Mouse (Mus musculus): ENCODE measurements around the gene Ppp1r12a.
"Not testable (repeated sequence)": the region's sequence is repeated elsewhere in the genome, so short reads cannot be mapped to it uniquely, and the experiment has no call there.

The Ppp1r12a gene

DNA sequence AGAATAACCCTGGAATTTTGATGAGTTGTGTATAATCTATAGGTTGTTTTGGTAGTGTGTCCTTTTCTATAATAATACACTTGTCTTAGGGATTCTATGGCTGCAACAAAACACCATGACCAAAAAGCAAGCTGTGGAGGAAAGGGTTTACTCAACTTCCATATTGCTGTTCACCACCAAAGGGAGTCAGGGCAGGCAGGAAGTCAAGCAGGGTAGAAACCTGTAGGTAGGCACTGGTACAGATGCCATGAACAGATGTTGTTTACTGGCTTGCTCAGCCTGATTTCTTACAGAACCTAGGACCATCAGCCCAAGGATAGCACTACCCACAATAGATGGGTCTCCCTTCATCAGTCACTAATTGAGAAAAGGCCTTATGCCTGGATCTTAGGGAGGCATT lies 41.4 kb downstream of the Ppp1r12a start:
- DNase-seq, result no peak

DNA sequence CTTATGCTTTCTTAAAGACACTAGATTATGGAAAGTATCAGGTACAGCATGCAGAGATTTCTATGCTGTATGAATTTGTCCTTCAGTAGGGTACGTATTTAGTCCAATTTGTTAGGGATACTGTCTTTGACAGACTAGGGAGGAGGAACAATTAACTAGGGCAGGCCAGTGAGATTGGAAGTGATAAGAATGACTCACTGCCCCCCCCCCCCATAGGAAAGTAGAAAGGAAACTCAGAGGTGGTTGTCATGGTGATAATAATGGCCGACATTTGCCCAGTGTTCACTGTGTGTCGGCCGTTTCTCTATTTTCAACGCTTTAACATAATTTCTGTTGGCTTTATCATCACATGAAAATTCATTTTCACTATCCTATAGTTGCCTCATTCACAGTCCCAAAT lies 47.4 kb downstream of the Ppp1r12a start:
- DNase-seq, result no peak

DNA sequence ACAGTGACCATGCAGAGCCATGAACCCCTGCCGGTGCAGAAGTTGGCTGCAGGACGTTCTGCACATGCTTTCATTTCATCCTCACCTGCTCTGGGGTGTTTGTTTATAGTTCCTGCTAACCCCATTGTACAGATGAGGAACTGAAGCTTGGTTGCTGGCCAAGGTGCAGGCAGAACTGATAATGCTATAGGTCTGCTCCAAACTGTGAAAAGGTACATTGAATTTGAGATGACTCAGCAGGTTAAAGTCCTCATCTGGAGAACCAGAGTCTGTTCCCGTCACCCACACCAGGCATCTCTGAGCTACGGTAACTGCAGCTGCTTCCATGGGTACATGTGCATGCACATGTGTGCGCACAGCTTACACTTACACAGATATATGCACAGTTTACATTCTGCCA lies 62.4 kb downstream of the Ppp1r12a start:
- no peak for DNase-seq

DNA sequence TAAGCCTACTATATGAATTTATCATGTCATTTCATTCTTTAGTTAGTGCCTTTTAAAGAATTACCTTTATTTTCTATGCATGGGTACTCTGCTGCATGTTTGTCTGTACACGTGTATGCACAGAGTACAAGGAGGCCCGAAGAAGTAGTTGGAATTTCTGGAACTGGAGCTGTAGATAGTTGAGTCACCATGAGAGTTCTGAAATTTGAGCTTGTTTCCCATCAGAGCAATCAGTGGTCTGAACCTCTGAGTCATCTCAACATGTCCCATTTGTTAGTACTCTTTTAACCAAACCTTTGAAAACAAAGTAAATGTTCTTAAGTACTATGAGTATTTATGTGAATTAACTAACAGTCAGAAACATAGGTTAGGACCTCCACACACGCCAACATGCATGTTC lies 75.1 kb downstream of the Ppp1r12a start:
- DNase-seq, result no peak

DNA sequence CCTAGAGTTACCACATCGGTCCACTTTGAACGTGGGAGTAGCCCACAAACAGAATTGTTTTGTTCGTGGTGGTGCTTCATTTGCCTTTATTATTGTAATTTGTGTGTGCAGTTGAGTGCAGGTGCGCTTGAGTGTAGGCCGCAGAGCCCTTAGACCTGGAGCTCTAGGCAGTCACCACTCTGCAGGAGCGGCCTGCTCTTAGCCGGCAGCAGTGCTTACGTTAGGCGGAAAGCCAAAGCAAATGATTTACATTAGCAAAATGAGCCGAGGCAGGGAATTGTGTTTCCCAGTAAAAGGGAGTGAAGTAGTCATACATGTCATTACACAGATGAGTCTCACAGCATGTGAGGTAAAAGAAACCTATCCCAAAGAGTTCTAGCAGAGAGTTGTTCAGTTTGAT lies 77.1 kb downstream of the Ppp1r12a start:
- no peak for DNase-seq

DNA sequence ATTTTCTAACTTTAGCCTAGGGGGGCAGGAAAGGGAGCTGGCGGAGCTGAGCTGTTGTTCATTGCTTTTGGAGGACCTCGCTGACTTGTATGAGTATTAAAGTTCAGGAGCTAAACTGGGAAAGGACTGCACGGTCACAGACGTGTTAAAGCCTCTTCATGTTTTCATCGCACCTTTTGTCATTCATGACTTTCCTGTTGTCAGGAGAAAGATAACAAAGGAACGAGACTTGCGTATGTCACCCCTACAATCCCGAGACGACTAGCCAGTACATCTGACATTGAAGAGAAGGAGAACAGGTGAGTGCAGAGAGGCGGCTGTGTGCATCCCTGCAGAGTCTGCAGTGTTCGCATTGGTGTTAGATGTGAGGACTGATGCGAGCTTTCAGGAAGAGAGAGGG lies 88.7 kb downstream of the Ppp1r12a start:
- DNase-seq, result no peak

DNA sequence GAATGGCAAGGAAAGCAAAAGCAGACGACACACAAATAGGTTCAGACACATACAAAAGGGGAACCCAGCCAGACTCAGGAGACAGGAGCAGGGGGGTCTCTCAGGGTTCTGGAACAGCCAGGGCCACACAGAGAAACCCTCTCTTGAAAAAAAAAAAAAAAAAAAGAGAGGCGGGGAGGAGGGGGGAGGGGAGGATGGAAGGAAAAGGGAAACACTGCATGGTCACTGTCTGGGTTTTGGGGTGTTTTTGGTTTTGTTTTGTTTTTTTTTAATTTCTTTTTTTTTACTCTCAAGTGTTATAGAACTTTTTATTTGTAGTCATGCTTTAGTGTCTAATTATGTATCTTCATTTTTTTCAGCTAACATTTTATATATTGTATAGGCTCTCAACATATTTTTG lies 89.2 kb downstream of the Ppp1r12a start:
- DNase-seq, result no peak

DNA sequence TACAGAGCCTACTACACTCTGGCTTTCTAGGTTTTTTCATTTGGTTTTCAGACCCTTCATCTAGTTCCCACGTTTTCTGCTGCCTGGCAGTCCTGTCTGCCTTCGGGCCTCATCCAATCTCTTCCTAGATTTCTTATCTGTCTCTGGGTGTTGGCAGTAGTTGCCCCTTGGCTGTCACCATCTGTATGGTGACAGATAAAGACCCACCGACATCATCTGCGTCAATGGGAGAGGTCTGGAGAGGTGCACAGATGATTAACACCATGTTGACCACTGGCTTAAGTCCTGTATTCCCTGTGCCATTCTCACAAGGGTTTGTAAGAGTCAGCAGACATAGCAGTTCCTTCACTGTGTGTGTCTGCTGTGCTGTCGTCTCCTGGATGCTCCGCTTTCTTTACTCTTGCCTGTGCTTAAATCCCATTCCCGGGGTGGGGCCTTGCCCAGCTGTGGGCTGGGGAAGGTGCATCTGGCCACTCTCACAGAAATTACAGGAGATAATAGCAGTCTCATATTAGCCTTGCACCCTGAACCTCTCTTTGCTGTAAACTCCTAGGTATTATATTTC lies 93.9 kb downstream of the Ppp1r12a start:
- no peak for DNase-seq

DNA sequence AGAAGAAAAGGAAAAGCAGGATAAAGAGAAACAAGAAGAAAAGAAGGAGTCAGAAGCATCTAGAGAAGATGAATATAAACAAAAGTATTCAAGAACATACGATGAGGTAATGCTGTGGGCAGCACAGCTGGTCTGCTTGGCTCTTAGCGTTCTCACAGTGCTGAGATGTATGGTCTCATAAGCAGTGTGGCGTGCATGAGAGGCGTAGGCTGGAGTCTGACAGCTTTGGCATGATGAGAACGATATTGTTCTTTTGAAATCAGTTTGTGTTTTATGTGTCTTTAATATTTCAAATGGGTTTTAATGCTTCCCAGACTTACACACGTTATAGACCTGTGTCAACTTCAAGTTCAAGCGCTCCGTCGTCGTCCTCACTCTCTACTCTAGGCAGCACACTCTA lies 98.9 kb downstream of the Ppp1r12a start:
- DNase-seq, result no peak

DNA sequence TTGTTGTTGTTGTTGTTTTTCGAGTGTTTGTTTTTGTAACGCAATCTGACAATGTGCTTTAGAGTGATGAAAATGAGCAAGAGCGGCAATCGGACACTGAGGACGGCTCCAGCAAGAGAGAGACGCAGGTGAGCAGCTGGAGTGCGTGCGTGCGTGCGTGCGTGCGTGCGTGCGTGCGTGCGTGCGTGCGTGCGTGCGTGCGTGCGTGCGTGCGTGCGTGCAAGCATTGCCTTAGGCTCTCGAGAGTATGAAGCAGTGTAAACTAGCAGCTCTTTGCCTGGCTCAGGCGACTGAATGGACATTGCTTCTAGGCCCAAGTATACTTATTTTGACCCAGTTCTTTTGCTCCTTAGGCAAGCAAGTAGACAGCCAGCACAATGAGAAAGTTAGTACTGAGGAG lies 102.6 kb downstream of the Ppp1r12a start:
- DNase-seq, result no peak

DNA sequence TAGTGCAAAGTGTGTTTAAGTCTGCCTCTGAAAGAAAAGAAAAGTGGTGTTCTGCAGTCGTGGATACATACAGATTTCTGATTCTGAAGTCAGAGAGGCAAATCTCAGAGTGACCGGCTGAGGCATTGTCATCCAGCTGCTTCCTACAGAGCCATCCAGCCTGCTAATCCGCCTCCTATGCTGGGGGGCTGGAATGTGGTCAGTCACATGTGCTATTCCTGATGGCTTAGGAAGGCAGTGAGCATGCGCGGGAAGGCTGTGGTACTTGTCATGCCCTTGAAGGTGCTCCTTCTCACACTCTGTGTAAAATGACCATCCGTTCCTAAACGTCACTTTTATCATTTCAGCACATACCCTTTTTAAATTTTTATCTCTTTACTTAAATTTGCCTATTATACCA lies 109.2 kb downstream of the Ppp1r12a start:
- DNase-seq, result no peak

DNA sequence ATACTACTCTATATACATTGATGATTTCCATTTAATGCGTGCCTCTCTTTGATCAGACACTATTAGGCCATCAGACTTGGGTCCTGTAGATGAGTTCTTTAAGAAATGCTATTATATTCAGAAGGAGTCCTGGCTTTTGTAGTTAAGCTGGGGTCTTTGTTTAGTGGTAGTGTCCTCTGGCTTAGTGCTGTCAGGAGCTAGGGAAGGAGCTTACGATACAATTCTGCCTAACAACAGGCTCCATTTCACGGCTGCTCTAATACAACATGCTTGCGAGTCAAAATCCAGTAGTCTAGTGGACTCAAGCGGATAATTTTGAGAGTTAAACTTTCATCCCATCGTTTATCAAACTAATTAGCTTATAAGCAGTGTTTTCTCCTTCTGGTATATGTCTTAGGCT lies 114.7 kb downstream of the Ppp1r12a start:
- no peak for DNase-seq

DNA sequence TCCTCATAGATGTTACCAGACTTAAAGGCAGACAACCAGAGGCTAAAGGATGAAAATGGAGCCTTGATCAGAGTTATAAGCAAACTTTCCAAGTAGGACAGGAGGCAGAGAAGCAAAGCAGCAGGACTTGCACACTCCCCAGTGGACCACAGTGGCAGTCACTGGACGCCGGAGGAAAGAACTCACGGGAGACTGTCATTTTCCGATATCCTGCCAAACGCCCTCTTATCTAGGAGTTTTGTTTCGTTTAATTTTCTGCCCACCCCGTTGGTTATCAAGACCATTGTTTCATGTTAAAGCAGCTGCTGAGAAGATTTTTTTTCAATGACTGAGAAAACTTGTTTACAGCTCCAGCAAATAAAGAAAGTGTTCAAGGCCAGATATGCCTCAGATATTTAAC lies 115.2 kb downstream of the Ppp1r12a start:
- no peak for DNase-seq

DNA sequence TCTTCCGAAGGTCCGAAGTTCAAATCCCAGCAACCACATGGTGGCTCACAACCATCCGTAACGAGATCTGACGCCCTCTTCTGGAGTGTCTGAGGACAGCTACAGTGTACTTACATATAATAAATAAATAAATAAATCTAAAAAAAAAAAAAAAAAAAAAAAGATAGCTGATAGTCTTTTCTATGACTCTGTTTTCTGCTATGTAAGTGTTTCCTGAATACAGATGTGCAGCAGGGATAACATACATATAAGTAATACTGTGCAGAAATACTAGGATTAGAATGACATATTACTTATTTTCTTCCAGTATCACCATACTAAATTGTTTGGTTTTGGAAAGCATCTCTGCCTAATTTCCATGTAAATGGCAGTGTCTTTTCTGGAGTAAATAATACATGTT lies 119.1 kb downstream of the Ppp1r12a start:
- not testable (repeated sequence) for DNase-seq

DNA sequence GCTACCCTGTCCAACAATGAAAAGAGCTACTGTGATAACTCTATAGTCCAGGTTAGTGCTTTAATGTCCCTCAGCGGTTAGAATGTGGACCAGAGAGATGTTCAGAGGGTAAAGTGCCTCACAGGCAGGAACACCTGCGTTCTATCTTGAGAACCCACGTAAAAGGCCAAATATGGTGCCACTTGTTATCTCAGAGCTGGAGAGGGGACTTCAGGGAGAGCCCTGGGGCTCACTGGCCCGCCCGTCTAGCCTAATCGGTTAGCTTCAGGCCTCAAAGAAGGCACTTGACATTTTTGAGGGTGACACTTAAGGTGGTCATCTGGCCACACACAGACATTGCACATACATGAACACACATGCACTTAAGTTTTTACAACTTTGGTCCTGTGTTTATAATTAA lies 120.4 kb downstream of the Ppp1r12a start:
- no peak for DNase-seq

DNA sequence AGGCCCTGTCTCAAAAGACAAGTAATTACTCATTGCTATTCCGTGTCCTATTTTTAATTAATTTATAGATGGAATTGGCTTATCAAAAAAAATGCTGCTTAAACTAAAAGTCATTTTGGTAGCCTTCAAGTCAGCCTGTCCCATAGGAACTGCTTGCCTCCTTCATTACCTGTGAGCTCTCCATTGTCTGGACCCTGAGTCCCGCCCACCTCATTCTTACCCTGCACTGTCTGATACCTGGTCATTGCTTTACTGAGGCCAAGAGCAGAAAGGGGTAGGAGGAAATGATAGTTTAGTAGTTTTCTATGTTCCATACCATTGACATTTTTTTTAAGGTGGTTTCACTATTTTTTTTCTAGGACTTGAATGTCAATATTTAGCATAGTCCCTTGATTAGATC lies 121.4 kb downstream of the Ppp1r12a start:
- no peak for DNase-seq

DNA sequence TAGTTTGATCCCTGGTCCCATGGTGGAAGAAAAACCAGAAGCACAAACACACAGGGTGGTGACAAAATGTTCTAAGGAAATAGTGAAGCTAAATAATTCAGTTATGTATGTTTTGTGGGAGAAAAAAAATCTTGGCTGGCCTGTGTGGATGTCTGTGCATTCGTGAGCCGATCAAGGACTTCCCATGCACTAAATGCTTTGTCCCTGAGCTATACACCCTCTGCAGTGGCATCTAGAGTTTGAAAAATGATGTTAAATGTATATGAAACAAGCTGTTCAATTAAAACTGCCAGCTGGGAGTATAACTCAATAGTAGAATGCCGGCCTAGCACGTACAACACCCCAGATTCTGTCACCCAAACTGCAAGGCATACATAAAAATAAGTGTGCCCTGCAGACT lies 121.8 kb downstream of the Ppp1r12a start:
- DNase-seq, result no peak

DNA sequence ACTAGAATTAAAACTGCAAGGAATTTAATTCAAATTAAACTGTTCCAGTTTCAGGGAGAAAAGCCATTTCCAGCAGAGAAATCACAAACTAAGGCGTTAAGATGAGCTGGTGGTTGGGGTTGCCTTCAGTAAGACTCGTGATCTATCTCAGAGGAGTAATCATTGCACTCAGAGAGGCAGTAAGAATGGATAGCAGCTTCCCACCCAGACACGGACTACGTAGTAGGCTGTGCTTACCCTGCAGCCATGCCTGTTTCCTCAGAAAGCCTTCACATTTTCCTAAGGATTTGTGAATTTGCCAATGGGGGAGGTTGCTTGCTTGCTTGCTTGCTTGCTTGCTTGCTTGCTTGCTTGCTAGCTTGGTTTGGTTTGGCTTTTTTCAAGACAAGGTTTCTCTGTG lies 122.5 kb downstream of the Ppp1r12a start:
- DNase-seq, result no peak

DNA sequence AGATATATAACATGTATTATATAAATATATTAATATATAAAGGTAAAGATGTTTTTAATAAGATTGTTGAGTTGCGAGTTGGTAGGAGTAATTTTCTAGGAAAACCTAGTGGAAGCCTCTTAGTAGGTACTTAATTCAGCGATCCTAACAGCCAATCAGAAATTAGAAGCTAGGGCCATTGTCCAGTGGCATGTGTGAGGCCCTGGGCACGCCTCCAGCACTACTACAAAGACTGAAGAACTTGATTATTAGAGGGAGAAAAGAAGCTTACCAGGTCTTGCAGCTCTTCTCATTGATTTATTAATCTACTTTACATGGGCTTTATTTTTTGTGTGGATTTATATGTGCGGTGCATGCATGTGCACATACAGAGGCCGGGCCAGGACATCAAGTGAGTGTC lies 123.0 kb downstream of the Ppp1r12a start:
- DNase-seq, result no peak

DNA sequence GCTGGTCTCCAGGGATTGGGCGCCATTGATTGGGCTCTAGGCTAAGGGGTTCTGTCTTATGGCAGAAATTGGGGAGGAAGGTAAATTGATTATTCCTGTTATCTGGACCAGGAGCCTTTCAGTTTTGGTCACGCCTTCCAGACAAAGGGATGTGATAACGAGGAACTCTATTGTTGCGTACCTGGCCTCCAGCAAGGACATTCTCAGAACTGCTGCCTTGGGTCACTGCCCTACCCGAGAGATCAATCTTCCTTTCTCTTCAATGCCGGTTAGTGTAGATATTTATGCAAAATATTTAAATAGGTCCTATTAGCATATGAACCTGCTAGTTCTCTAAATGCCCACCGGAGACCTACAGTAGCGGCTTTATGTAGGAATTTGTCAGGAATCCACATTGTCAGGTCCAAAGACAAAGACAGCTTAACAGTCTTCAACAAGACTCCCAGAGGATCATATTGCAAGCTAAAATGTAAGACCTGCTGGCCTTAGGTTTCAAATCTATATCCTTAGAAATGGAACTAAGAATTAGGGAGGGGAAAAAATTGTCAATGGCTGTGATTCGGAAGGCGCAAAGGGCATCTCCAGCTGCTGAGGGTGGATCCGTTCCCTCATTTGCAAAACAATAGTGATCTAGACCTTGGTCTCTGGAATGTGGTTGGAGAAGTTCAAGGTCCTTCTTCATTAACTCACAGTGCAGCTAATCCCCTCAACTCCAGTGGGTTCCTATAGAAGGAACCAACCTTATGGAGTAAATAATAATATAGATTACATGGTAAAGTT lies 124.9 kb downstream of the Ppp1r12a start:
- no peak for DNase-seq

DNA sequence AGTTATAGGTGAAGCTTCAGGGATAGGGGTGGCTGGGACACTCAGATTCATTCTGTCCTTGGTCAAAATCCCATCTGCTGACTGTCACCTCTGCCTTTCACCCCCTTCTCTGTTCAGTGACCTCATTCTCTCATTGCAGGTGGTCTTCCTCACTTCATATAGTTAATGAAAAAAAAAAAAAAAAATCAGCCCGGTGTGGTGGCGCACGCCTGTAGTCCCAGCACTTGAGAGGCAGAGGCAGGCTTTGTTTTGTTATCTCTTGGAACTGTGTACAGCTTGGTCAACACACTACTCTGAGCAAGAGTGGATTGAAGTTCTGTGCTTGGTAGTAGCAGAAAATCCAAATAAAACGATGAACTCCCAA lies 125.4 kb downstream of the Ppp1r12a start:
- no peak for DNase-seq

DNA sequence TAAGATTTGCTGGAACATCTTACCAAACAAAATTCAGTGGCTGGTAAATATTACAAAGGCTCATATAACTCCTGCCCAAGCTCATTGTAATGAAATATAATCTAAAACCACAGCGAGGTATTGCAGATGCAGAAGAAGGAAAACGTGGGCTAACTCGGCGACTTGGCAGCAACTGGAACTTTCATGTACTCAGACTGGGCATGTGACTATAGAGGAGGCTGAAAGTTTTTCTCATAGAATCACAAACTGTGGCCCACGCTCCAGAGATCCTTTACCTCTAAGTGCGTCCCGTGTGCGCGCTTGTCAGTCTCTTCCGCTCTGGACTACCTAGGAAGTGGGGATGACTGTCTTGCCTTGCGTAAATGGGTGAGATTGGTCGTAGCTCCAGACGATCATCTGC lies 128.1 kb downstream of the Ppp1r12a start:
- DNase-seq, result no peak

DNA sequence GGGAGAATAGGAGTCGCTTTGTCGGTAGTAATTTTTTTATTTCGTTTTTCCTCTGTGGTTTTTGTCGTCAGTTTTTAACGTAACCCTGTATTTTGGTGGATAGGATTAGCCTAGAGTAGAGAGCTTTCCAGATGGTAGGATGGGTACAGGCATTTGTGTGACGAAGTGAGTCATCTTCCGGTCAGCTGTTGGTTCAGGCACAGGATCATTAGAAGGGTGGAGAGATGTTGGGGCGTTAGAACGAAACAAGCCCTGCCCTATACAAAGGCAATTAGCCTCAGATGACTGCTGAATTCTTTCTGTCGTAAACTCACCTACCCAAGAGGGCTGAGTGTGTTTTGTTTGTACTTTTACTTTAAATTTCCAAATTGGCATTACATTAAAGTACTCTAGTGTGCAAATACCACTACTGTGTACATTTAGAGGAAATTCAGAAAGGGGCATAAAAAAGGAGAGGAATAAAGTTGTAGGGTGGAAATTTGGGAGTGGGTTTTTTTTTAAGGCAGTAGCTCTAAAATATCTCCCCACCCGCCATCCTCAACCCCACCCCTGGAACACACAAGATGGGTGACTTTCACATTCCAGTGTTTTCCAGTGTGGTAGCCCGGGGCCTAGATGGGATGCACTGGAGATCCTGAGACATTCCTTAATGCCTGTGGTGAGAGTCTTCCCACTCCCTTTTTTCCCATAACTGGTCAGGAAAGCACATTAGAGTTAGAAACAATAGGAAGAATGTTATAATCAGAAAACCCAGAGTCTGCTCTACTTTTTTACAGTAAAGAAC lies 129.9 kb downstream of the Ppp1r12a start:
- no peak for DNase-seq

DNA sequence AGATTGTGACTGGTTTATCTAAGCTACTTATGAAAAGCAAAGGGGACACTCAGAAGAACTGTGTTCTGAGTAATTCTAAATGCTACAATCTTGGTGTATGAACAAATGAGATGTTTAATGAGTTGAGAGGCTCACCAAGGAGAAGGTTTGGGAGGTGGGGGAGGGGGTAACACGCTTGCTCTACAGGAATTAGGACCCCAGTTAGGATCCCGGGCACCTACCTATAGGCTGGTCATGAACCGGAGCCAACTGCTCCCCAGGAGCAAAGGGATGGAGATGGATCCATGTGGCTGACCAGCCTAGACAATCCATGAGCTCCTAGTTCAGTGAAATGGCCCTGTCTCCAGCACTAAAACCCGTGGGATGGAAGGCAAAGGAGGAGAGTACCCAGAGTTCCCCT lies 130.7 kb downstream of the Ppp1r12a start:
- DNase-seq, result no peak
